Mouse (Mus musculus): Measurements from ENCODE around the gene Fyb2. TPM values are rescaled to one million over a fixed set of nuclear protein-coding genes. Genes with fewer than 3 reads are reported as not detected.
"Not testable (repeated sequence)": the region's sequence is repeated elsewhere in the genome, so short reads cannot be mapped to it uniquely, and the experiment has no call there.

Fyb2 gene
- total RNA-seq, 2 experiments from 2014 or later, result 2.0 to 2.4 TPM

DNA sequence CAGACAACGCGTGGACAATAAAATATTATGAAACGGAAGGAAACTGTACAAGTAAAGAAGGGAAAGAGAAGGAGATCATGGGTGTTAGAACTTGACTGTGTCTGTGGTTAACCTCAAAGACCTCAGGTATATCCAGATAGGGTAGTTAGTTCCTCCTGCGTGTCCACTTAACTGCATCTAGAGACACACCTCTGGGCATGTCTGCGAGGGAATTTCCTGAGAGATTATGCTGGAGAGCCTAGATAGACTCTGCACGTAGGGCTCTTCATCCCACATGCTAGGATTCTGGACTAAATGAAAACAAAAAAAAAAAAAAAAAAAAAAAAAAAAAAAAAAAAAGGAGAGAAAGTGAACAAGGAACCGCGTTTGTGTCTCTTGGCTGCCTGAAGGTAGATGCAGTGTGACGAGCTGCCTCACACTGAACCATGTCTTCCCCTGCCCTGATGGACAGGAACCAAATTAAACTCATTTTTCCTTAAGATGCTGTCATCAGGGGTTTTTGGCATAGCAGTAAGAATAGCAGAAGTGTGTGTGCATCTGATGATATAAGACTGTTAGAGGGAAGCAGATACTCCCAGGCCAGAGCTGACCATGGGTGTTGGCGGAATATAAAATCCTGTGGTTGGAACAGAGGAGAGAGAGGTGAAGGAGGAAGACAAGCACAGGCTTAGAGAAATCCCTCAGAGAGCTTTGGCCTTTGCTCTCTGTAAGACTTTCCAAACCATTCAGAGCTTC lies 80.1 kb downstream of the Fyb2 start:
- H3K27ac ChIP-seq, result no peak overlapping the region
- H3K4me3 ChIP-seq, result no peak overlapping the region
- TF ChIP-seq CTCF (conservative IDR thresholded peaks at IDR 0.05), result no peak
- DNase-seq (ENCODE audit: low spot score in 2 of 2), result no peak

DNA sequence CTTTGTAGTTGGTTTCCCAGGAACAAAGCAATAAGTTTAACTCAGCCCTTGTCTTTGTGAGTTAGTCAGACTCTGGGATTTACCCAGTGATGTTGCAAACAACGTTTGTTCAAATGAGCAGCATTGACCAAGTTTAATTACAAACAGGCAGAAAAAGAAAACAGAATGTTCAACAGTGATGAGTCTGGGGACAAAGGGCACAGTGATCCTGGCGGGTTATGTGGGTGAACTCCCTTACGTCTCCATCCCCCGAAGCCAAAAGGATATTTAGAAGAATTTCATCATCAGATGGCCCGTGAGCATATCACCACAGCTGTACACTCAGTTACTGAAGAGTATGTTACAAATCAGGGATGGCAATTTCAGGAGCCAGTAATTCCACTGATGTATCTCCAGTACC lies 86.4 kb downstream of the Fyb2 start:
- H3K4me3 ChIP-seq, result no peak overlapping the region
- no peak for TF ChIP-seq CTCF (conservative IDR thresholded peaks at IDR 0.05)
- H3K27ac ChIP-seq, result no peak overlapping the region
- DNase-seq (ENCODE audit: low spot score in 2 of 2), result no peak

DNA sequence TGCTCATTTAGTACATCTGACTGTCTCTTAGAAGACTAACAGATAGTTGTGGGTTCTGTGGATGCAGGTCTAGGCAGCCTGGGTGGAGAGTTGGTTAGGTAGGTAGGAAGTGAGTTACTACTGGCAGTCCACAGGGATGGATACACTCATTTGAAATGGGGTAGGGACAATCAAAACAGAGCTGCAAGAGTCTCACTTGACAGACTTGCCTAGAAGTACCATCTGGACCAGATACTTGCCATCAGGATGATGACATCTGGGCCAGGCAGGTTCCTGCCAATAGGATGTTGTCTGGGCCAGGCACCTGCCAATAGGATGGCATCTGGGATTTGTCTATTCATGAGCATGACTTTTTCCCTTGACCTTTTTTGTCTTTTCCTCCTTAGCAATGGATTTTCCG lies 88.5 kb downstream of the Fyb2 start:
- Histone ChIP-seq H3K4me3 (no peak overlapping the region), H3K27ac (no peak overlapping the region)
- TF ChIP-seq CTCF (conservative IDR thresholded peaks at IDR 0.05), result no peak
- DNase-seq (ENCODE audit: low spot score in 2 of 2), result peak in 1 of 2 experiments; percentile 20

DNA sequence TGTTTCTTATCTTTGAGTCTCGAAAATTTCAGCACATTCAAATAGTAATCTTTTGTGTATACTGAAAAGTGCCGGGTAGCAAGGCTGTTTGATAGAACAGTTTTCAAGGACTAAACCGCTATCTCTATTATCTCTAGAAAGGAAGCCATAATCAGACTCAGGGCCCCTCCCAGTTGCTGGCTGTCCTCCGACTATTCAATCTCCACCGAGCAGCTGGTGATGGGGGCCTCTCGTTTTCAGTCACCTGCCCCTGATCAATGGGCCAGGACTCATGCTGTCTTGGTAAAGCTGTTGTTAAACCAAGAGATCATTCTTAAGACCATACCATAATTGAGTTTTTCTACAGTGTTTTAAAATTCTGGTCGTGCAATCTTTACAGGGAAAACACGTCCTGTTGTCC lies 90.9 kb downstream of the Fyb2 start:
- Histone ChIP-seq H3K27ac (no peak overlapping the region), H3K4me3 (no peak overlapping the region)
- no peak for TF ChIP-seq CTCF (conservative IDR thresholded peaks at IDR 0.05)
- no peak for DNase-seq (ENCODE audit: low spot score in 2 of 2)

DNA sequence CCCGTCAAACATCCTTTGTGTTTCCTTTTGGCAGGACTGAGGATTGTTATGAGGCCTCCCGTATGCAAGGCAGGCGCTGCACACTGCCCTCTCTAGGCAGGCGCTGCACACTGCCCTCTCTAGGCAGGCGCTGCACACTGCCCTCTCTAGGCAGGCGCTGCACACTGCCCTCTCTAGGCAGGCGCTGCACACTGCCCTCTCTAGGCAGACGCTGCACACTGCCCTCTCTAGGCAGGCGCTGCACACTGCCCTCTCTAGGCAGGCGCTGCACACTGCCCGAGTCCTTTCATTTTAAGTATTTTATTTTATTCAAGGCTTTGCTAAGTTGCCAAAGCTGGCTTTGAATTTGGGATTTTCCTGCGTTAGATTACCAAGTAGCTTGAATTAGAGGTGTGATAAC lies 91.4 kb downstream of the Fyb2 start:
- DNase-seq (ENCODE audit: low spot score in 2 of 2); H3K4me3 ChIP-seq; H3K27ac ChIP-seq: not testable (repeated sequence)
- peak; percentile 69 for TF ChIP-seq CTCF (conservative IDR thresholded peaks at IDR 0.05)

DNA sequence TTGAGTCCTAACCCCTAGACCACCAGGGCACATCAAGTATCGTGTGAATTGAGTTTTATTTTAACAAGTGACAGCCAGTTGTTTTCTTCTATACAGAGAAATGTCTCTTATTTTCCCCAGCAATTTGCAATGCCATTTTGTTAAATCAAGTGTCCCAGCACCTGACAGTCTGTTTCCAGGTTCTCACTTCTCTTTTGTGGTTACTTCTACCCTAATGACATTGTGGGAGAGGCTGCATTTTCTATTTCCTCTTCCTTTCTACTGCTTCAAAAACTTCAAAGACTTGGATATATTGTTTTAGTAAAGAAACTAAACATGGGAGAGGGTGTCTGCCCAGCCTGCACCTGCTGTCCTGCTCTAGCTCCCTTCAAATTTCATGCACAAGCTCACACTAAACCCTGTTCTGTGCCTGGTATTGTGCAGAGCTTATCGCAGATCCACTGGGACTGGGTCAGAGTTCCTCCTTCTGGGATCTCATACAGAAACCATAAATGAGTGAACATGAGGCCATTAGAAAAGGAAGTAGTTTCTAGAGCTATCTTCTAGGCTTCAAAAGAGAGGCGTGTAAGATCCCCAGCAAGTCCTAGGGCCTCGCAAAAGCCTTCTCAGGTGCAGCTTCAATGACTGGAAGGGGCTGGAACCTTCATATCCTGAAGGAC lies 94.2 kb downstream of the Fyb2 start:
- no peak overlapping the region for H3K27ac ChIP-seq
- no peak for TF ChIP-seq CTCF (conservative IDR thresholded peaks at IDR 0.05)
- DNase-seq (ENCODE audit: low spot score in 2 of 2), result no peak

DNA sequence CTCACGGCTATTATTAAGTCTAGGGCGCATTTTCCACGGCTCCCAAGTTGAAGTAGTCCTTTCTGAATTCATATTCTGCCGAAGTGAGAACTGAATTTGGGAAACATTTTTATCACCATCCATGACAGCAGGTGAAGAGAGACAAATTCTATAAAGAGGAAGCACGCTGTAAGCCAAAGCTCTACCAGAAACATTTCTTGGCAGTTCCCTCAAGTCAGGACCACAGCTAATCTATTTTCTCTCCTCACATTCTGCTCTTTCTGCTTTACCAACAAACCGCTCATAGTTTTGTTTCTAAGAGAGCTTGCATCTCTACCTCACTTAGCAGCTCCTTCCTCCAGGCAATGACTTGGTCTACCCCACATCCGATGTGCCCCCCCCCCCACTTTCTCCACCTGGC lies 100.5 kb downstream of the Fyb2 start:
- Histone ChIP-seq H3K4me3 (no peak overlapping the region), H3K27ac (0 out of 2 replicates have a peak overlapping the region, but pooled peaks have one; percentile 25)
- no peak for DNase-seq (ENCODE audit: low spot score in 2 of 2)
- TF ChIP-seq CTCF (conservative IDR thresholded peaks at IDR 0.05), result no peak

More for the DNA sequence above, 94.2 kb downstream of the Fyb2 start:
- H3K4me3 ChIP-seq, result no peak overlapping the region

DNA sequence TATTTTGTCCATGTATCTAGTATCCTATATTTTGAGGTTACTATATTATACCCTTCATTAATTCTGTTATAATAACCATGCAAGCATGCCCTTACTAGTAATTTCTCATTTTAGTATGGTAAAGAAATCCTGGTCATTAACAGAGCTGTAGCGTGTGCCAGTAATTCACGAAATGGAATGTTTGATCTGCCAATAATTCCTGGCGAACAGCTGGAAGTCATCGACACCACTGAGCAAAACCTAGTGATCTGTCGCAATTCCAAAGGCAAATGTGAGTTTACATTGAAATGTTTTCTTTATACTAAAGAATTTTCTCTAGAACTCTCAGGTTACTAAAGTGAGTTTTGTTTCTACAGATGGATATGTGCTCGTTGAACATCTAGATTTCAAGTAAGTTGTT lies 102.2 kb downstream of the Fyb2 start:
- no peak overlapping the region for H3K27ac ChIP-seq
- no peak for DNase-seq (ENCODE audit: low spot score in 2 of 2)
- no peak overlapping the region for H3K4me3 ChIP-seq
- no peak for TF ChIP-seq CTCF (conservative IDR thresholded peaks at IDR 0.05)

DNA sequence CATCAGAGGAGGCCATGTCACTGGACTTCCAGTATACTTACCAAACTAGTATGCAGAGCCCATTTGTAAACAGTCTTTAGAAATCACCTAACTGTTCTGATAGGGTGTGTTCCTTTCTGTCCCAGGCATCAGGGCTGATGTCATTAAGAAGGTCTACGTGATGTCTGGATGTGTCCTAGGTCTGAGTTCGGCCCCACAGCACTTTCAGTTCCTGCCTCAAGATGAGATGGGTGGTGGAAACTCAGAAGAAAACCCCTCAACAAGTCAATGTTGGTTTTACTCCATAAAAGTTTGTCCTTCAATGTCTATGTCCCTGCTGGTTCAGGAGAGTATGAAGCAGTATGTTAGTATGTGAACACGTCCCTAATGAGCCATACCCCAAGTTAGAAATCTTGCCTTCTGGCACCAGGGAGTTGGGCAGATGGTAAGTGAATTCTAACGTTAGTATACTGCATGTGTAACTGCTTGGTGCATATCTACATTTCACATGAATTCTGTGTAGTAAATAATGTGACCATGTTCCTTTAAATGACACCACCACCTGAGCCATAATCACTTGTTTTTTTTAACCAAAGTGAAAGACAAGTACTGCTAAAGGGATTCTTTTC lies 102.9 kb downstream of the Fyb2 start:
- Histone ChIP-seq H3K27ac (no peak overlapping the region), H3K4me3 (no peak overlapping the region)
- TF ChIP-seq CTCF (conservative IDR thresholded peaks at IDR 0.05), result no peak
- DNase-seq (ENCODE audit: low spot score in 2 of 2), result no peak

DNA sequence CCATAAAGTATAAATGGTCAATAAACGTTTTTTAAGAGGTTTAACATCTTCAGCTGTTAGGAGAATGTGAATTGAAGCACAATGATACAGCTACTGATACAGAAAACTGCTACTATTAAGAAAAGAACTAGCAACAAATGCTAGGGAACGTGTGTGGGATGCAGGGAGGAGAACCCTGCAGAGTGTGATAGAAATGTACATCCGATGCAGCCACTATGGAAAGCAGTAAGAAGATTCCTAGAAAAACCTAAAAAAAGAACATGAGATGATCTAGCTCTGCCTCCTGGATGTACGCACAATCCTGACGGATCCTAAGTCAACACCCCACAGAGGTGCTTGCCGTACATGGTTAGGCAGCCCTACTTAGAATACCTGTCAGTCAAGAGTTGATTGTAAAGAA lies 114.0 kb downstream of the Fyb2 start:
- no peak overlapping the region for H3K27ac ChIP-seq
- H3K4me3 ChIP-seq, result no peak overlapping the region
- DNase-seq (ENCODE audit: low spot score in 2 of 2), result no peak
- TF ChIP-seq CTCF (conservative IDR thresholded peaks at IDR 0.05), result no peak

DNA sequence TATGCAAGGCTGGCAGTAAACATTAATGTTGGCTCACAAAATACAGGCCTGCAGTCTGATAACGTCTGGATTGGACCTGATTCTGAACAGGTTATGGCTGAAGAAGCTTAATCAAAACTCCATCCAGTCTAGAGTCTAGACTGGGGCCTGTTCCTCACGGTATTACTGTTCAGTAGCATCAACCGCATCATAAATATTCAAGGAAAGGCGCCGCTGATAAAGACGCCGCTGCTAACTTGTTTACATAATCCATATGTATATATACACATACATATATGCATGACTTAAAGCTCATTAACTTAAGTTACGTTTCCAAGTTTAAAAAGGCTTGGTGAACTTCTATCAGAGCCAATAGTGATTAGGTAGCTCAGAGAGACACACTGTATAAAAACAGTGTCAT lies 117.8 kb downstream of the Fyb2 start:
- H3K27ac ChIP-seq, result no peak overlapping the region
- no peak for DNase-seq (ENCODE audit: low spot score in 2 of 2)
- no peak for TF ChIP-seq CTCF (conservative IDR thresholded peaks at IDR 0.05)
- no peak overlapping the region for H3K4me3 ChIP-seq

DNA sequence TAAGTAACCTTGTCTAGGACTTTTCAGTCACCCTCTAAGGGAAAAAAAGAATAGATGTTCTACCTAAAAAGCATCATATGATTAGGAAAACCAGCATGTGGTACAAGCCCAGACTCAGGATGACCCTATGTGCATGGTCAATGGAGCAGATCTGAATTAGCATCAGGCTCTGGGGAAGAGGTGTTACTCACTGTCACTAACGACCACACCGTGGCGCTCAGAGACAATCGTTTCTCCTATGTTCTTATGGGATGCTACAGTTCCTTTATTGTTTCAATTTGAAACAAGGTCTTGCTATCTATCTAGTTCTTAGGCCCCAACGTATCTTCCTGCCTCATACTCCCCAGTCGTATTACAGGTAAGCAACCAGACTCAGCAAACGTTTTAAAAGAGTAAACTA lies 119.9 kb downstream of the Fyb2 start:
- Histone ChIP-seq H3K4me3 (no peak overlapping the region), H3K27ac (no peak overlapping the region)
- TF ChIP-seq CTCF (conservative IDR thresholded peaks at IDR 0.05), result peak; percentile 62
- DNase-seq (ENCODE audit: low spot score in 2 of 2), result no peak

DNA sequence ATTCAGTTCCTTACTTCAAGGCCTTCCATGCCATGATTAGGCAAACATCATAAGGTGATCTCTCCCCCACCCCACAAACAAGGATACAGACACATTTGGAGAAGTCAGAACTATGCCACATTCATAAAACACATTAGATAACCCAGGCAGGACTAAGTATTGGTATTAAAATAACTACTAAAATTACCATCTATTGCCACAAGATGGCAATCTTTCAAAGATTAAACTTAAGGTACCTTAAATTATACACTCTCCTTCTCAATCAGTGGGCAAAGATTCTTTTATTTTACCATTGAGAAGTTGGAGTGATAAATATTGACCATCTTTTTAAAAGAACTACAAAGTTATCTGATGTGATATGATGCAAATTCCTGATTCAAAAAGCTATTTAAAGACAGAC lies 121.0 kb downstream of the Fyb2 start:
- no peak overlapping the region for H3K4me3 ChIP-seq
- DNase-seq (ENCODE audit: low spot score in 2 of 2), result no peak
- no peak overlapping the region for H3K27ac ChIP-seq
- peak; percentile 82 for TF ChIP-seq CTCF (conservative IDR thresholded peaks at IDR 0.05)

DNA sequence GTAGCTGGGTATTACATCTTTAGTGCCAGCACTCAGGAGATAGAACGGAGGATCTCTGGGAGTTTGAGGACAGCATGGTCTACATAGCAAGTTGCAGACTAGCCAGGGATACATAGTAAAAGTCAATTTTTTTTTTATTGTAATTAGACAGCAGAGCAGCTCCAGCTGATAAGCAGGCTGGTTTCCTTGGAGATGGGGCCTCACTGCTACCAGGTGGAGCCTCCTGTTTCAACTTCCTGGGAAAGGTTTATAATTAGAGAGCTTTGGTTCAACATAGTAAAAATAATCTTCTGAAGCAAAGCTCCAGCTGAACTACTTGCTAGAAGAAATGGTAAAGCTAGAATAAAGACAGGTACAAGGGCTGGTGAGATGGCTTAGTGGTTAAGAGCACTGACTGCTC lies 136.8 kb downstream of the Fyb2 start:
- Histone ChIP-seq H3K4me3 (no peak overlapping the region), H3K27ac (no peak overlapping the region)
- no peak for DNase-seq (ENCODE audit: low spot score in 2 of 2)
- no peak for TF ChIP-seq CTCF (conservative IDR thresholded peaks at IDR 0.05)

Measured in layer of hippocampus, adult 2 months (tissue).